15 mouse cellular contexts compared by ENCODE assay signal in the genomic region with DNA sequence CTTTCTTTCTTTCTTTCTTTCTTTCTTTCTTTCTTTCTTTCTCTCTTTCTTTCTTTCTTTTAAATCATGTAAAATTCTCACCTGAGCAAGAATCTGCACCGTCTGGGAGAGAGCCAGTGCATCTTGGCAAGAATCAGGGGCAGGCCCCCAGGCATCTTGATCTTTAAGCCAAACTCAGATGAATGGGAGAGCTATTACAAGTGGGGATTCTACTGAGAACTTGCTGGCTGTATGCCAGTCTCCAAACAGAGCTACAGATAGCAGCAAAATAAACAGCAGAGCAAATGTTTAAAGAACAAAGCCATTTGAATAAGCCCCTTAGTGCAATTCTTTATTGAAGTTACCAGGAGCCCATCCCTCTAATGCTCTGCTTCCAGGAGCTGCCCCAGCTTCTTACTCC. TPM values are rescaled to one million over a fixed set of nuclear protein-coding genes. Genes with fewer than 3 reads are reported as not detected.
DNase-seq lines count a peak whose midpoint lies in the region; ATAC-seq and TF ChIP-seq lines count a peak whose summit lies in the region.
"Had no signal": no experiment of that assay in that cellular context is flagged by ENCODE, and none has a peak within 500 bp of the region (broad histone marks: within the 10 kb centered on the region; RNA-seq: fewer than 3 reads in every experiment).

No protein-coding gene starts in this region.

- H3K36me3 ChIP-seq in heart, adult 2 months (ENCODE audit: control insufficient read depth, insufficient read depth, low read length): no peaks in the 10 kb centered on the region
- no peaks in the 10 kb centered on the region for H3K36me3 ChIP-seq in midbrain, embryonic 13.5 days
- no peaks in the 10 kb centered on the region for H3K36me3 ChIP-seq in midbrain, embryonic 11.5 days (ENCODE audit: control insufficient read depth, insufficient read depth, low read length)
- H3K36me3 ChIP-seq in stomach, embryonic 15.5 days: no peaks in the 10 kb centered on the region

- H3K4me2 ChIP-seq in midbrain, embryonic 13.5 days (replicated peaks): no peak overlapping the region
- H3K4me2 ChIP-seq in midbrain, embryonic 11.5 days: no peak overlapping the region
- no peak overlapping the region for H3K4me2 ChIP-seq in stomach, embryonic 15.5 days
- H3K4me2 ChIP-seq: liver, embryonic 11.5 days had no signal

- H3K9me3 ChIP-seq in midbrain, embryonic 13.5 days: no peaks in the 10 kb centered on the region
- no peaks in the 10 kb centered on the region for H3K9me3 ChIP-seq in midbrain, embryonic 11.5 days (ENCODE audit: control insufficient read depth, low read length)
- H3K9me3 ChIP-seq in stomach, embryonic 15.5 days: no peaks in the 10 kb centered on the region

- WGBS in heart, adult 2 months: 7% methylated on average over 1 of the region's 1 CpGs
- WGBS in midbrain, embryonic 13.5 days: 29% methylated on average over 1 of the region's 1 CpGs
- WGBS in midbrain, embryonic 11.5 days: 41% methylated on average over 1 of the region's 1 CpGs
- WGBS in stomach, embryonic 15.5 days: 9% methylated on average over 1 of the region's 1 CpGs

- peak; percentile 42 for DNase-seq in heart, adult 11 months
- DNase-seq in heart, adult 2 months: no peak
- DNase-seq in midbrain, embryonic 11.5 days (ENCODE audit: low spot score, missing footprints): no peak
- DNase-seq in cerebellum, postnatal 14 days: peak; percentile 76 to 89
- DNase-seq in kidney, postnatal 14 days: no peak
- DNase-seq in retina, postnatal 1 day: no peak
- DNase-seq: adrenal gland, postnatal 25 days; embryo, embryonic 11 days; thymus, postnatal 25 days had no signal

- no peaks in the 10 kb centered on the region for H3K4me1 ChIP-seq in heart, adult 2 months (ENCODE audit: control insufficient read depth, insufficient read depth, low read length)
- H3K4me1 ChIP-seq in midbrain, embryonic 13.5 days (replicated peaks): no peaks in the 10 kb centered on the region
- no peaks in the 10 kb centered on the region for H3K4me1 ChIP-seq in midbrain, embryonic 11.5 days (ENCODE audit: control insufficient read depth, insufficient read depth, low read length)
- H3K4me1 ChIP-seq in stomach, embryonic 15.5 days: 0 out of 2 replicates have a peak, but pooled peaks cover 8% of the 10 kb centered on the region

- no peaks in the 10 kb centered on the region for H3K27me3 ChIP-seq in heart, adult 2 months (ENCODE audit: control insufficient read depth, insufficient read depth, low read length)
- no peaks in the 10 kb centered on the region for H3K27me3 ChIP-seq in midbrain, embryonic 13.5 days
- no peaks in the 10 kb centered on the region for H3K27me3 ChIP-seq in midbrain, embryonic 11.5 days (ENCODE audit: control insufficient read depth, insufficient read depth, low read length)
- no peaks in the 10 kb centered on the region for H3K27me3 ChIP-seq in stomach, embryonic 15.5 days (replicated peaks)

- H3K4me3 ChIP-seq in heart, adult 2 months: no peak overlapping the region
- H3K4me3 ChIP-seq in midbrain, embryonic 13.5 days (replicated peaks): no peak overlapping the region
- H3K4me3 ChIP-seq in midbrain, embryonic 11.5 days (ENCODE audit: low read depth, low read length): no peak overlapping the region
- no peak overlapping the region for H3K4me3 ChIP-seq in stomach, embryonic 15.5 days (replicated peaks)

- TF ChIP-seq EP300 in heart, adult 2 months (IDR thresholded peaks at IDR 0.05; ENCODE audit: insufficient read depth, low read depth, low read length): no peak

- no peak for TF ChIP-seq POLR2A in heart, adult 2 months (IDR thresholded peaks at IDR 0.05; ENCODE audit: insufficient read depth, low read depth, low read length)

- H3K9ac ChIP-seq in heart, adult 2 months (ENCODE audit: low read depth, low read length): no peak overlapping the region
- H3K9ac ChIP-seq in midbrain, embryonic 13.5 days (replicated peaks): no peak overlapping the region
- H3K9ac ChIP-seq in midbrain, embryonic 11.5 days (ENCODE audit: low read length): no peak overlapping the region
- H3K9ac ChIP-seq in stomach, embryonic 15.5 days: no peak overlapping the region

- H3K79me2 ChIP-seq in heart, adult 2 months (replicated peaks; ENCODE audit: control insufficient read depth, insufficient read depth, low read length): no peaks in the 10 kb centered on the region

- no peak overlapping the region for H3K27ac ChIP-seq in heart, adult 2 months
- H3K27ac ChIP-seq in midbrain, embryonic 13.5 days: no peak overlapping the region
- H3K27ac ChIP-seq in midbrain, embryonic 11.5 days (ENCODE audit: low read depth, low read length): no peak overlapping the region
- no peak overlapping the region for H3K27ac ChIP-seq in stomach, embryonic 15.5 days

- no peak for TF ChIP-seq CTCF in heart, adult 2 months (IDR thresholded peaks at IDR 0.05)

- ATAC-seq in midbrain, embryonic 13.5 days: peak; percentile 62; the same call in 1 of the 2 replicates
- no peak for ATAC-seq in midbrain, embryonic 11.5 days (ENCODE audit: low FRiP score)
- 0 out of 2 replicates have a peak, but pooled peaks have one; percentile 43 for ATAC-seq in stomach, embryonic 15.5 days (ENCODE audit: insufficient read depth, low FRiP score, low read depth)
- ATAC-seq: intestine, postnatal 0 days; Patski had no signal

- intact Hi-C loops in heart, adult 2 months (cut with DNase I): no loop called here

RNA-seq across cellular contexts. Expression of gene Stat4, which starts 18.0 kb away (rescaled TPM):
- under 1 TPM; 0.45 to 0.68 TPM for total RNA-seq in heart, adult 2 months (2021)
- 0.23 and 0.51 TPM in 2 replicates for polyA plus RNA-seq in heart, adult 2 months (2012; rRNA removed)
- polyA plus RNA-seq in midbrain, embryonic 13.5 days (2015; fragmentation: Nextera tagmentation; extraction: Ambion mirVana): 0.85 and 1.2 TPM in 2 replicates
- 2.1 and 2.5 TPM in 2 replicates for polyA plus RNA-seq in midbrain, embryonic 11.5 days (2014; fragmentation: Nextera tagmentation; extraction: Ambion mirVana)
- 2.5 and 2.6 TPM in 2 replicates for polyA plus RNA-seq in stomach, embryonic 15.5 days (2015; fragmentation: Nextera tagmentation; extraction: Ambion mirVana)
- polyA plus RNA-seq: Patski had no signal

RNA-seq across cellular contexts. Expression of gene Myo1b, which starts 53.1 kb away (rescaled TPM):
- total RNA-seq in heart, adult 2 months (2021): 10 to 100 TPM; 29.6 to 30.1 TPM
- 5.5 and 11.4 TPM in 2 replicates for polyA plus RNA-seq in heart, adult 2 months (2012; rRNA removed)
- 91.0 and 92.2 TPM in 2 replicates for polyA plus RNA-seq in midbrain, embryonic 13.5 days (2015; fragmentation: Nextera tagmentation; extraction: Ambion mirVana)
- 104 and 105 TPM in 2 replicates for polyA plus RNA-seq in midbrain, embryonic 11.5 days (2014; fragmentation: Nextera tagmentation; extraction: Ambion mirVana)
- 63.0 and 63.8 TPM in 2 replicates for polyA plus RNA-seq in stomach, embryonic 15.5 days (2015; fragmentation: Nextera tagmentation; extraction: Ambion mirVana)
- total RNA-seq: megakaryocyte-erythroid progenitor cell, adult 5-6 weeks had no signal

Comparison
In these comparisons a context has a peak if more than half of its experiments do, and no peak if none do; other contexts are left out.
1. DNase-seq: peak in heart, adult 11 months (single experiment) and cerebellum, postnatal 14 days (2 of 2); none in heart, adult 2 months (0 of 2), midbrain, embryonic 11.5 days (single experiment), kidney, postnatal 14 days (single experiment) and retina, postnatal 1 day (single experiment).